Mouse (Mus musculus): ENCODE data around the gene Farsb. TPM values are rescaled to one million over a fixed set of nuclear protein-coding genes. Genes with fewer than 3 reads are reported as not detected.

Farsb gene
- polyA plus RNA-seq, 1 experiment from 2014 or later: 107 TPM

DNA sequence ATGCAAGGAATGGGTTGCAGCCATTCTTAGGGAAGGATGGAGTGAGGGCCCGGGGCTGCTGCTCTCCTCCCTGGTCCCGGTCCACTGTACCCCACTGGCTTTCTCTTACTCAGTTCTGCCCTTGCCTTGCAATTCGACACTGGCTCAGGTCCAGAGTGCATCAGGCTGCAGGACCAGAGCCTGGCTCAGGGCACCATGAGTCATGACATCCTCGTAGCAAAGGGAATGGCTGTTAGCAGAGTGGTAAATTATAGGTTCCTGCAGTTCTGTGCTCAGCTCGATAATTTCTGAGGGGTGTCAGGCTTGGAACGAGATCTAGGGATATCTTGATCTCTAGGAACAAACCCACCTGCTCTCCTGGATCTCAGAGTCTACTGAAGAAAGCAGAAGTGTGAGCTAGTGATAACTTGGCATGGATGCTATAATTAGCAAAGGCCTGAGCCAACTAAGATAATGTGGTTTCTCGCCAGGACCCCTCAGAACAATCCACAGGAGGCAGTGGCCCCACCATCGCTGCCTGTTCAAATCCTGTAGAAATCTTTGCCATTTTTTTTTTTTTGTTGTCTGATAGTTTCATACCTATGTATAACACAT, 92.3 kb downstream of the Farsb start:
- H3K4me3 ChIP-seq (ENCODE audit: low read depth, low read length): no peak overlapping the region
- H3K4me1 ChIP-seq (ENCODE audit: control insufficient read depth, insufficient read depth, low read length): peaks cover 3% of the 10 kb centered on the region; the same call in 1 of the 2 replicates
- no peaks in the 10 kb centered on the region for H3K27me3 ChIP-seq (ENCODE audit: control insufficient read depth, insufficient read depth, low read length)
- no peak overlapping the region for H3K9ac ChIP-seq (ENCODE audit: low read depth, low read length)
- 33% methylated on average over 8 of the region's 8 CpGs for WGBS (ENCODE audit: insufficient replicate concordance)
- no peak overlapping the region for H3K4me2 ChIP-seq
- H3K27ac ChIP-seq (ENCODE audit: low read depth, low read length): no peak overlapping the region
- H3K36me3 ChIP-seq (ENCODE audit: control insufficient read depth, insufficient read depth, low read length): no peaks in the 10 kb centered on the region
- no peaks in the 10 kb centered on the region for H3K9me3 ChIP-seq (replicated peaks; ENCODE audit: control insufficient read depth, low read length)
- ATAC-seq (replicated peaks; ENCODE audit: insufficient number of reproducible peaks, low FRiP score, low TSS enrichment): no peak

DNA sequence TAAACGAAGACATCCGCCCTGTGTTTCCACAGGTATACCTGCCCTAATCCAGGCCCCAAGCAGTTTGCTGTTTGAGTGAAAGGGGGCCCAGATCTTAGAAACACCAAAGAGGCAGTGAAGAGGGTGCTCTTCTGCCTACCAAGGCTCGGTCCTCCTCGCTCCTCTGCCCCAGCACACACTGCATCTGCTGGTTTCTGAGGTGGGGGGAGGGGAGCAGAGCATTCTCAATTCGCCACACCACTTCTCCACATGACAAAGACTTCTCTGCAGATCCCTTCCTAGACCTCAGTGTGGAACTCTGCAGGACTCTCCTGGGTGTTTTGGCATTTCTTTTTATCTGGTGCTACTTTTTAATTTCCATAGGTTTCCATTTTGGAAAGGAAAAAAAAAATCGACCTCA, 93.0 kb downstream of the Farsb start:
- no peak overlapping the region for H3K4me2 ChIP-seq
- 39% methylated on average over 6 of the region's 6 CpGs for WGBS (ENCODE audit: insufficient replicate concordance)
- no peaks in the 10 kb centered on the region for H3K36me3 ChIP-seq (ENCODE audit: control insufficient read depth, insufficient read depth, low read length)
- no peak overlapping the region for H3K27ac ChIP-seq (ENCODE audit: low read depth, low read length)
- H3K9me3 ChIP-seq (replicated peaks; ENCODE audit: control insufficient read depth, low read length): no peaks in the 10 kb centered on the region
- H3K9ac ChIP-seq (ENCODE audit: low read depth, low read length): no peak overlapping the region
- H3K4me1 ChIP-seq (ENCODE audit: control insufficient read depth, insufficient read depth, low read length): peaks cover 3% of the 10 kb centered on the region; the same call in 1 of the 2 replicates
- ATAC-seq (replicated peaks; ENCODE audit: insufficient number of reproducible peaks, low FRiP score, low TSS enrichment): no peak
- H3K4me3 ChIP-seq (ENCODE audit: low read depth, low read length): no peak overlapping the region
- H3K27me3 ChIP-seq (ENCODE audit: control insufficient read depth, insufficient read depth, low read length): no peaks in the 10 kb centered on the region

DNA sequence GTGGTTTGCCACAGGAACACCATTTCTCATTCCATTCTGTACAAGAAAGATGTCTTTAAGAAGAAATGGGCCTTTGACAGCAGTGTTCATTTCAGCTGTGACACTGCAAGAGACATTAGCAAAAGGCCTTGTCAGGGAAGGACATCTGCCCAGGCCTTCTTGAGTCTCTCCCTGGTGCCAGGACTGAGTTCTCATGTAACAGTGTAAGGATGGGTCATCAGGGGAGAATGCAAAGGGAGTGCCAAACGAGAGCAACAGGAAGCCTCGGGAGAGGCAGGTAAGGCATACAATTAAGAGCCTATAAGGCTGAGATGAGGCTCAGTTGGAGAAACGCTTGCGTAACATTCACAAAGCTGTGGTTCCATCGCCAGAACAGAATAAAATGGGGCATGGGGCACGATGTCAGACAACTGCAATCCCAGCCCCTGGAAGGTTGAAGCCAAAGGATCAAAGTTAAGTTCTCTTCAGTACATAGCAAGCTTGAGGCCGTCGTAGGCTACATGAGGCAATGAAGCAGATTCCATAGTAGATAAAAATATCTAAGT, 93.4 kb downstream of the Farsb start:
- no peak for ATAC-seq (replicated peaks; ENCODE audit: insufficient number of reproducible peaks, low FRiP score, low TSS enrichment)

DNA sequence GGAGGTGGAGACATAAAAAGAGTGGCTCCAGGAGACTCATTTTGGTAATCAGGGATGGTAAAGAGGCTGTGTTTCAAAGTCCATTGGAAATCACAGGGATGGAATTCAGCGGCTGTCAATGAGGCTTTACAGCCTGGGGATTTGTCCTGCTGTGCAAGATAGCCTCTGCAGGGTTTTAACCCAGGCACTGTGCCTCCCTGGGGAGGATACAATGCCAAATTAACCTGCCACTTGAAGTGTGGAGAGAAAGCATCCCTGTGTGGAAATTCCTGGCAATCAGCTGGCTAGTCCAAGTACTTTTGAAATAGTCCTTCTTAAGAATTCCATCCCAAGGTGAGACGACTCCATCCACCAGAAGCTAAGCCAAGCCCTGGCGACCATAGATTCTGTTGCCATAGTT, 99.8 kb downstream of the Farsb start:
- 14% methylated on average over 3 of the region's 3 CpGs for WGBS (ENCODE audit: insufficient replicate concordance)
- H3K27me3 ChIP-seq (ENCODE audit: control insufficient read depth, insufficient read depth, low read length): no peaks in the 10 kb centered on the region
- H3K4me3 ChIP-seq (ENCODE audit: low read depth, low read length): no peak overlapping the region
- no peak overlapping the region for H3K9ac ChIP-seq (ENCODE audit: low read depth, low read length)
- ATAC-seq (replicated peaks; ENCODE audit: insufficient number of reproducible peaks, low FRiP score, low TSS enrichment): no peak
- no peaks in the 10 kb centered on the region for H3K4me1 ChIP-seq (ENCODE audit: control insufficient read depth, insufficient read depth, low read length)
- no peak overlapping the region for H3K27ac ChIP-seq (ENCODE audit: low read depth, low read length)
- no peaks in the 10 kb centered on the region for H3K36me3 ChIP-seq (ENCODE audit: control insufficient read depth, insufficient read depth, low read length)
- H3K4me2 ChIP-seq: no peak overlapping the region
- H3K9me3 ChIP-seq (replicated peaks; ENCODE audit: control insufficient read depth, low read length): no peaks in the 10 kb centered on the region

More for the DNA sequence above, 93.4 kb downstream of the Farsb start:
- Histone ChIP-seq H3K9me3 (replicated peaks; ENCODE audit: control insufficient read depth, low read length) (no peaks in the 10 kb centered on the region), H3K27me3 (ENCODE audit: control insufficient read depth, insufficient read depth, low read length) (no peaks in the 10 kb centered on the region), H3K4me1 (ENCODE audit: control insufficient read depth, insufficient read depth, low read length) (peaks cover 3% of the 10 kb centered on the region; the same call in 1 of the 2 replicates), H3K27ac (ENCODE audit: low read depth, low read length) (no peak overlapping the region), H3K9ac (ENCODE audit: low read depth, low read length) (no peak overlapping the region), H3K4me2 (no peak overlapping the region), H3K36me3 (ENCODE audit: control insufficient read depth, insufficient read depth, low read length) (no peaks in the 10 kb centered on the region), H3K4me3 (ENCODE audit: low read depth, low read length) (no peak overlapping the region)
- WGBS (ENCODE audit: insufficient replicate concordance): 63% methylated on average over 8 of the region's 8 CpGs

DNA sequence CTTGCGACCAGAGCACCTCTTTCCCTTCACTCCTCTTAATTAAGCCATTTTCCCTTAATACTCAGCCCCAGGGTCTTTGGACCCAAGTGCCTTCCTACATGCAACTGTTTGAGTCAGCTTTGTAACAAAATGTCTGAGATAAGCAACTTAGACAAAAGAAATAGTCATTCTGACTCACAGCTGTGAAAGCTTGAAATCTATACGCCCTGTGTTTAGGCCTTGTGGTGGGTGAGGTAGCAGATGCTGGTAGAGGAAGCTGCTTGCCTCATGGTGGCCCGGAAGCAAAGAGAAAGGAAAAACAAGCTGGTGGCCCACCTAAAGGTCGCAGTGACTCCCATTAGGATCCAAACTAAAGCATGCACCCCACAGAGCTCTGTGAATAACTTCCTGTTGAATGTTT, 100.8 kb downstream of the Farsb start:
- H3K27me3 ChIP-seq (ENCODE audit: control insufficient read depth, insufficient read depth, low read length): no peaks in the 10 kb centered on the region
- no peaks in the 10 kb centered on the region for H3K9me3 ChIP-seq (replicated peaks; ENCODE audit: control insufficient read depth, low read length)
- 52% methylated on average over 4 of the region's 4 CpGs for WGBS (ENCODE audit: insufficient replicate concordance)
- H3K4me1 ChIP-seq (ENCODE audit: control insufficient read depth, insufficient read depth, low read length): no peaks in the 10 kb centered on the region
- no peak overlapping the region for H3K9ac ChIP-seq (ENCODE audit: low read depth, low read length)
- no peak for ATAC-seq (replicated peaks; ENCODE audit: insufficient number of reproducible peaks, low FRiP score, low TSS enrichment)
- H3K27ac ChIP-seq (ENCODE audit: low read depth, low read length): no peak overlapping the region
- H3K36me3 ChIP-seq (ENCODE audit: control insufficient read depth, insufficient read depth, low read length): no peaks in the 10 kb centered on the region
- no peak overlapping the region for H3K4me2 ChIP-seq
- H3K4me3 ChIP-seq (ENCODE audit: low read depth, low read length): no peak overlapping the region

DNA sequence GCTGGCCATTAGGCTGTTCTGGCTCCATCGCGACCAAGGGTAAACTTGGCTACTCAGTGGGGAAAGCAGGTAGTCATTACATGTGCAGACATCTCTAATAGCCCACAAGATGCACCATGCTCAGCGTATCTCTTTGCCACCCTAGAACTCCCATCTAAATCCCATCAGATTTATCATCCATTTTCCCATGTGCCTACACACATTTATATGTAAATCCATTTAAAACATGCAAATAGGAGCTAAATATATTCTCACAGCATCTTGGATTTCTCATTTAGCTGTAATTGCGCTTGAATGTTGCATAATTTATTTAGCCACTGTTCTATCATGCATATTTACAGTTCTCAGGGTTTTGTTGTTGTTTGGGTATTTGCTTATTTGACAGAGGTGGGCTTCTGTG, 107.7 kb downstream of the Farsb start:
- H3K9ac ChIP-seq (ENCODE audit: low read depth, low read length): no peak overlapping the region
- H3K4me2 ChIP-seq: no peak overlapping the region
- no peaks in the 10 kb centered on the region for H3K36me3 ChIP-seq (ENCODE audit: control insufficient read depth, insufficient read depth, low read length)
- H3K27me3 ChIP-seq (ENCODE audit: control insufficient read depth, insufficient read depth, low read length): no peaks in the 10 kb centered on the region
- no peak overlapping the region for H3K27ac ChIP-seq (ENCODE audit: low read depth, low read length)
- H3K4me3 ChIP-seq (ENCODE audit: low read depth, low read length): no peak overlapping the region
- ATAC-seq (replicated peaks; ENCODE audit: insufficient number of reproducible peaks, low FRiP score, low TSS enrichment): no peak
- no peaks in the 10 kb centered on the region for H3K9me3 ChIP-seq (replicated peaks; ENCODE audit: control insufficient read depth, low read length)
- no peaks in the 10 kb centered on the region for H3K4me1 ChIP-seq (ENCODE audit: control insufficient read depth, insufficient read depth, low read length)
- 86% methylated on average over 4 of the region's 4 CpGs for WGBS (ENCODE audit: insufficient replicate concordance)

DNA sequence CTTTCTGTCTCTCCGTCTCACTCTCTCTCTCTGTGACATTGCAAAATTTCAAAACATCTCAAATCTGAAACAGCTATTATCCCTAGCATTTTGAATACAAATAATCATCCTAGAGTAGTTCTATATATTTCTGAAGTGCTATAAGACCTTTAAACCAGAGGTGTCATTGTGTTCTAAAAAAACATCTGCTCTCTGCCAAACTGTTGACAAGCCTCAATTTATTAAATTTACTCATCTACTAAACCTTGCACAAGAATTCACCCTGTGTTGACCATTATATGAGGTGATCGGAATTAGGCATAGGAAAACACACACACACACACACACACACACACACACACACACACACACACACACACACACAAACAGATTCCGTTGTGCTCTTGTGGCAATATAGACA, 113.6 kb downstream of the Farsb start:
- H3K27ac ChIP-seq (ENCODE audit: low read depth, low read length): no peak overlapping the region
- no peak for ATAC-seq (replicated peaks; ENCODE audit: insufficient number of reproducible peaks, low FRiP score, low TSS enrichment)
- no peak overlapping the region for H3K9ac ChIP-seq (ENCODE audit: low read depth, low read length)
- no peaks in the 10 kb centered on the region for H3K9me3 ChIP-seq (replicated peaks; ENCODE audit: control insufficient read depth, low read length)
- H3K36me3 ChIP-seq (ENCODE audit: control insufficient read depth, insufficient read depth, low read length): no peaks in the 10 kb centered on the region
- H3K4me1 ChIP-seq (ENCODE audit: control insufficient read depth, insufficient read depth, low read length): peaks cover 4% of the 10 kb centered on the region; the same call in 1 of the 2 replicates
- H3K4me3 ChIP-seq (ENCODE audit: low read depth, low read length): no peak overlapping the region
- H3K4me2 ChIP-seq: no peak overlapping the region
- no peaks in the 10 kb centered on the region for H3K27me3 ChIP-seq (ENCODE audit: control insufficient read depth, insufficient read depth, low read length)
- WGBS (ENCODE audit: insufficient replicate concordance): 88% methylated on average over 3 of the region's 3 CpGs

DNA sequence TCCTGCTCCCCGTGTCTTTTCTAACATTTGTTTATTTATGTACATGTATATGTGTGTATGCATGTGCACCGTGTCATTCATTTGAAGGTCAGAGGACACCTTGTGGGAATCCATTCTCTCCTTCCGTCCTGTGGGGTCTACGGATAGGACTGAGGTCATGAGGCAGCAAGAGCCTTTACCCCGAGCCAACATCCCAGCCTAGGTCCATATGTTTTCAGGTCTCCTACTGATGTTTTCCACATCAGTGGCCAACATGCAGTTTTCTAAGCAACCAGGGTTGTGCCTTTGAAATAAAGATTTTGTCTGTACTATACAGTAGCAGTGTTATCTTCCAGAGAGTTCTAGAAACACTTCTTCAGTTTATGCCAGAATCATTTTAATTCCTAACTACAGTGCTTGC, 114.9 kb downstream of the Farsb start:
- no peaks in the 10 kb centered on the region for H3K9me3 ChIP-seq (replicated peaks; ENCODE audit: control insufficient read depth, low read length)
- H3K27me3 ChIP-seq (ENCODE audit: control insufficient read depth, insufficient read depth, low read length): no peaks in the 10 kb centered on the region
- 82% methylated on average over 5 of the region's 5 CpGs for WGBS (ENCODE audit: insufficient replicate concordance)
- H3K4me1 ChIP-seq (ENCODE audit: control insufficient read depth, insufficient read depth, low read length): peaks cover 4% of the 10 kb centered on the region; the same call in 1 of the 2 replicates
- H3K4me2 ChIP-seq: no peak overlapping the region
- ATAC-seq (replicated peaks; ENCODE audit: insufficient number of reproducible peaks, low FRiP score, low TSS enrichment): no peak
- no peak overlapping the region for H3K4me3 ChIP-seq (ENCODE audit: low read depth, low read length)
- no peaks in the 10 kb centered on the region for H3K36me3 ChIP-seq (ENCODE audit: control insufficient read depth, insufficient read depth, low read length)
- H3K9ac ChIP-seq (ENCODE audit: low read depth, low read length): no peak overlapping the region
- H3K27ac ChIP-seq (ENCODE audit: low read depth, low read length): no peak overlapping the region

DNA sequence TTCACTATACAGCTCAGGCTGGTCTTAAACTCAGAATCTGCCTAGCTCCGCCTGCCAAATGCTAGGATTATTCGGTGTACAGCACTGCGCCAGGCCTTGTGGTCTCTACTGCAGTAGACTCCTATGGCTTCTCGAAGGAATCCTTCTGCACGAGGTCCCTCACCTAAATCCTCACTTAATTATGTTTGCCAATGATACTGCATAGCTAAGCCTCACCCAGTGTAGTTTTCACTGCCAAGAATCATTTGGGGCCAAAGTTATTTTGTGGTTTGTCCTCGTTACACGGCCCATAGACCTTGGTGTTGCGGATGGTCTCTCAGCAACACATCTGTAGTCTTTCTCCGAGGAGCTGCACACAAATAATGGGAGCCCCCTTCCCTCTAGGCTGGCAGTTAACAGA, 116.4 kb downstream of the Farsb start:
- Histone ChIP-seq H3K9me3 (replicated peaks; ENCODE audit: control insufficient read depth, low read length) (no peaks in the 10 kb centered on the region), H3K27me3 (ENCODE audit: control insufficient read depth, insufficient read depth, low read length) (no peaks in the 10 kb centered on the region), H3K36me3 (ENCODE audit: control insufficient read depth, insufficient read depth, low read length) (no peaks in the 10 kb centered on the region), H3K4me2 (no peak overlapping the region), H3K4me3 (ENCODE audit: low read depth, low read length) (no peak overlapping the region), H3K9ac (ENCODE audit: low read depth, low read length) (no peak overlapping the region), H3K4me1 (ENCODE audit: control insufficient read depth, insufficient read depth, low read length) (peaks cover 4% of the 10 kb centered on the region; the same call in 1 of the 2 replicates), H3K27ac (ENCODE audit: low read depth, low read length) (no peak overlapping the region)
- 89% methylated on average over 9 of the region's 9 CpGs for whole genome bisulfite sequencing (ENCODE audit: insufficient replicate concordance)
- no peak for ATAC-seq (replicated peaks; ENCODE audit: insufficient number of reproducible peaks, low FRiP score, low TSS enrichment)

Data from heart, embryonic 11.5 days (tissue).